Mouse (Mus musculus): ENCODE measurements at regions not wholly inside any gene's neighbourhood (a gene's known extent, or its start where the extent isn't known, plus 50 kb on each side); places are given as distances from the start of the nearest gene placed in this dataset.

DNA sequence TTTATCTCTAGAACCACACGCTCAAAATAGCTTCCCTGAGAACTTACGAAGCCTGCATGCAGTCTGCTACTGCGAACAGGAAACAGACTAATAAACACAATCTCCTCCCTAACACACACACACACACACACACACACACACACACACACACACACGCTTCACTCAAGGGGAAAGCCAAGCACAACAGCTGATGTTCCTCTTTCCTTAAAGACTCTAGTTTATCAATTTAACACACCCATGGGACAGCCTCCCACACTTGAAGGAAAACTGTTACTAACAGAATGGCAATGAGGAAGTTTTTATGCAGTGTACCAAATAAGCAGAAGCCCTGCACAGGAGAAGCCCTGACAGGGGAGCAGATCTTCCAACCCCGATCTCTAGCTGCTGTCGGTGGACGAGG, 177.3 kb downstream of the Rybp start:
- intact Hi-C loops (cut with DNase I; ENCODE audit: low total_unique reads) = no loop called here

DNA sequence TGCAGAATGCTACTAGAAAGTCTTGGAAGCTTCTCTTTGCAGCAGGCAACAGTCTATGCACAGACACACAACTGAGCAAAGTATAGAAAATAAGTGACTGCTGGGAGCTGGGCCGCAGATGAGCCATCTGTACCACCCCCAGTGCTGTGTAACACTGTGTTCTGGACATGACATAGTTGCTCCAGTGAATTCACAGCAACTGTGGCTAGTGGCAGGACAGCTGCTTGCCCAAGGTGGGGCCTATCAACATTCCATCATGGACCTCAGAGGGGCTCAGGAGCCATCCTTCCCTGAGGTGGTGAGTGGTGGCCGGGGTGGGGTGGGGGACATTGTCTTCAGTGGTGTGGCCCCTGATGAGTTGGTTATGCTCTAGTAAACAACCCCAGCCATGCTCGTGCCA, 177.9 kb downstream of the Rybp start:
- no peak for DNase-seq
- intact Hi-C loops (cut with DNase I; ENCODE audit: low total_unique reads) = no loop called here

More for the DNA sequence above, 177.3 kb downstream of the Rybp start:
- DNase-seq = peak; percentile 22

DNA sequence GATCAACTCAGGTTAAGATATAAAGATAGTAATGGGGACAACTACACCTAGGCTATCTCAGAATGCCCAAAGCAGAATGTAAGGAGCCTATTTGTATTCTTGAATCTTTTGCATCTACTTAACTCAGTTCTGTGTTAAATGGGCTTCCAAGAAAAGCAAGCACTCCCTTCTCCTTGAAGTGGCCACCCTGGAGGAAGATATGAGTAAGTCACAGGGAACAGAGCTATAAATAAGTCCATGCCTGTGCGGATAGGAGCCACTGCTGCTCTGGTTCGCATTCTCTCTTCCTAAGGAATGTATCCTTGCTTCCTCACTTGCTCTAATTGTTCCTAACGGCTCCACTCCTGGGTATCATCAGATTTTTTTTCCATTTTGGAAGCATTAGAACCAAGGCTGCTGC, 179.8 kb downstream of the Rybp start:
- no peak for DNase-seq
- intact Hi-C loops (cut with DNase I; ENCODE audit: low total_unique reads) = no loop called here

- intact Hi-C loops (cut with DNase I; ENCODE audit: low total_unique reads) = no loop called here
- DNase-seq = no peak
These were observed 180.2 kb downstream of the Rybp start for GRCm38 (mm10) chr6:100107066-100107465.

GRCm38 (mm10) chr6:100100565-100101133, 186.6 kb downstream of the Rybp start:
- intact Hi-C loops (cut with DNase I; ENCODE audit: low total_unique reads) = no loop called here
- DNase-seq = no peak

DNA sequence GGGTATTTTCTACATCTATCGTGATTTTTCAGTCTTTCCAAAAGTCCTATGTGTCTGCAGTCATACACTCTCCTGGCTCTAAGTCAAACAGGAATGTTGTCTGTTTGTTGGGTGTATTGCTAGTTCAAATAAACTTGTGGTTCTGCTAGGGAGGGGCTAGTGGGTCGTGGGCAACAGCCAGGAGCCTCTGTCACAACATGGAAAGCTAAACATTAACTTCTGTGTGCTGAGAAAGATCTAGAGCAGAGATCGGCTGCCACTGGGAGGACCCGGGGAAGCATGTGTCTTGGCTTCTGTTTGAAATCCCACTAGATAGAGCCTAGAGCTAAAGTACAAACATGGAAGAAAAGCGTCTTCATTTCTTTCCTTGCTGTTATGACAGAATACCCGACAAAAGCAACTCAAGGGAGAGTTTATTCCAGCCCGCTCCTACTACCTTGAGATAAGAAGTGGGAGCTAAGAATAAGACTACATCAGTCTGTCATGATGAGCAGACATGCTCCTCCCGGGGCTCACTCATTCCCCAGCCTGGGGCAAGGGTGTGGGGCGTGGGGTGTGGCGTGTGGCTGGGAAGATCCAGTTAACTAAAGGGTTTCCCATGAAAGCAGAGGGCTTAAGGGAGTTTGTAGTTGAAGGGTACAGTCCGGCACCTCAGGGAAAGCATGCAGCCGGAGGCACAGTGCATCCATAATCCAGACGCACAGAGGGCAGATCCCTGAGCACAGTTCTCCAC, 190.7 kb downstream of the Rybp start:
- no peak for DNase-seq
- intact Hi-C loops (cut with DNase I; ENCODE audit: low total_unique reads) = no loop called here

DNA sequence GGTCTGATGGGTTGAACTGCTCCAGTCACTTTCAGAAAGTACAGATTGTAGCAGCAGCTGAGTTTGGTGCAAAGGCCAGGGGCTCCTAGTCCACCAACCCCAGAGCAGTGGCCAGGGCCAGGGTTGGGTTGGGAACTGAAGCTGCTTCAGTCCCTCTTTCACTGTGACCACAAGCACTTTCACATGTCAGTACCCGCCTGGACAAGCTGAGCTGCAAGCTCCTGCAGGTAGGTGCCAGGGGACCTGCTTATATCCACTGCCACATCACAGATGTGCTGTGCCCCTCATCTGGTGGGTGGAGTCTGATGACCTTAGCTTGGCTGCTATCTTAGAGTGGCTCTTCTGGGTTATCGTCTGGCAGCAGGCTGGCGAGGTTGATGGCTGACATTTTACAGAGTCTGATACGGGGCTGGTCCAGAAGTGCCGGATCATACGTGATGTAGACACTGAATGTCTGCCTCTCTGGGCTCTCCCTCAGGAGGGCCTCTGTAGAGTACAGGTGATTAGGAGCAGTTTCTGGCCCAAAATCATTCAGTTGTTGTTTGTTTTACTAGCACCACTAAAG, 192.6 kb downstream of the Rybp start:
- no peak for DNase-seq

DNA sequence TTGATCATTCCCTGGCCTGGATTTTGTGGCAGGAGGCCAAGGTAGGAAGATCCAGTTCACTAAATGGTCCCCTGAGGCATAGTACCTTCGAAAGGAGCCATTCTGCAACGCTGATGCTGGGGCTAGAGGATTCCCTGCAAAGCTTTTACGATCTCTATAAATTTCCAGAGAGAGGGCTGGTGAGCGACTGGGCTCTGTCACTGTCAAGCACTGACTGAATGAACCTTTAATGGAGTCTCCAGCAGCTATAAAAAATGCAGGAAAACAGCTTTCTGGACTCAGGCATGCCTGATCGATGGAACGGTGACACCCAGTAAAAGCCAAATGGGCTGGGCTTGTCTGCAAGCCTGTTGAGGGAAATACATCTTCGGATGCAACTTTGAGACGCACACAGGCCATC, 194.4 kb downstream of the Rybp start:
- DNase-seq = no peak
- intact Hi-C loops (cut with DNase I; ENCODE audit: low total_unique reads) = no loop called here

More for the DNA sequence above, 192.6 kb downstream of the Rybp start:
- intact Hi-C loops (cut with DNase I; ENCODE audit: low total_unique reads) = no loop called here

- no peak for DNase-seq
- intact Hi-C loops (cut with DNase I; ENCODE audit: low total_unique reads) = no loop called here
These were observed 195.5 kb downstream of the Rybp start for GRCm38 (mm10) chr6:100091815-100092214.

- no peak for DNase-seq
- intact Hi-C loops (cut with DNase I; ENCODE audit: low total_unique reads) = no loop called here
These were observed 198.7 kb downstream of the Rybp start for GRCm38 (mm10) chr6:100088576-100088975.

DNA sequence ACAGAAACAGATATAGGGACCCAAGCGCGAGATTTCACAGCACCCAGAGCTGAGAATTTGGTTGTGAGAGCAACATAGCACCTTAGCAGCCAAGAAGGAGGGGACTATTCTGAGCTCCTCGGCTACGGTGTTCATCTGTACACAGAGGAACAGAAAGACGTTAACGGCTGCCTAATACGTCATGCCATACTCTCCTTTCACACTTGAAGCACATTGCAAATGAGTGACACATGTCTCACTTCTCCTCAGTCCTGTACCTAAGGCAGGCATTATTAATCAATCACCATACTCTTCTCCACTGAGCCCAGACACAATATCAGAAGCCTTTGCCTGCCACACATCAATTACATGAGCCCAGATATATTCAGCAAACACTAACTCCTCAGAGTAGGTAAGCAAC, 200.5 kb downstream of the Rybp start:
- no peak for DNase-seq
- intact Hi-C loops (cut with DNase I; ENCODE audit: low total_unique reads) = loop anchor here (2.0 kb wide), 1 partner anchor 16 kb away; no protein-coding TSS in a partner anchor

GRCm38 (mm10) chr6:100085981-100086380, 201.3 kb downstream of the Rybp start:
- no peak for DNase-seq
- intact Hi-C loops (cut with DNase I; ENCODE audit: low total_unique reads) = loop anchor here (2.0 kb wide), 1 partner anchor 15 kb away; no protein-coding TSS in a partner anchor

- no peak for DNase-seq
- intact Hi-C loops (cut with DNase I; ENCODE audit: low total_unique reads) = no loop called here
These were observed 203.3 kb downstream of the Rybp start for GRCm38 (mm10) chr6:100083868-100084477.

GRCm38 (mm10) chr6:100083127-100083526, 204.2 kb downstream of the Rybp start:
- no peak for DNase-seq
- intact Hi-C loops (cut with DNase I; ENCODE audit: low total_unique reads) = no loop called here

DNA sequence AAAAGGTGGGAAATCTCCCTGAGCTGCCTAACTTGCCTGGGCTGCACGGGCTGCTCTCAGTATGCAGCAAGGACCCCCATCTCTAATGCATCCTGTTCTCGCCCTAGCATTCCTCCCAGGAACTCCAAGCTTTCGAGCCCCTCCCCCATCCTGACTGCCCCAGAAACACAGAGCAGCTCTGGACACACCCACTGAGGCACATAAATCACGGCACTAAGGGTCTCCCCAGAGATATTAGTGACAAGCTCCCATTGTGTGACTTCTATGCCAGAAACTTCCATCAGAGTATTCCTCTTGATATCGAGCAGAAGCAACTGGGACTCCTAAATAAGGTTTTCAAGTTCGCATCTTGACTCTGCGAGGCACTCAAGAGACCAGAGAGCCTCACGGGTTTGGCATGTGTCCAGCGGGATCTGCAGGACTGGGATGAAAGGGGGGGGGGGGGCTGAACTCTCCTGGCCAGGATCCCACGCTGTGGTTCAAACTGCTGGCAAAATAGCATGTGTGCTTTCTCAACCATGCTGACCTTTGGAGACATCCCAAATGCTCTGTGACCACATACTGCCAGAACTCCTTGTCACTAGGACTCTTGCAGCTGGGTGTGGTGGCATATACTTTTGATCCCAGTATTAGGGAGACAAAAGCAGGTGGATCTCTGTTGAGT, 212.5 kb downstream of the Rybp start:
- intact Hi-C loops (cut with DNase I; ENCODE audit: low total_unique reads) = no loop called here
- peak; percentile 41 for DNase-seq

GRCm38 (mm10) chr6:100072261-100072968, 214.9 kb downstream of the Rybp start:
- intact Hi-C loops (cut with DNase I; ENCODE audit: low total_unique reads) = no loop called here
- DNase-seq = no peak

GRCm38 (mm10) chr6:100069151-100069550, 218.1 kb downstream of the Rybp start:
- no peak for DNase-seq
- intact Hi-C loops (cut with DNase I; ENCODE audit: low total_unique reads) = no loop called here

DNA sequence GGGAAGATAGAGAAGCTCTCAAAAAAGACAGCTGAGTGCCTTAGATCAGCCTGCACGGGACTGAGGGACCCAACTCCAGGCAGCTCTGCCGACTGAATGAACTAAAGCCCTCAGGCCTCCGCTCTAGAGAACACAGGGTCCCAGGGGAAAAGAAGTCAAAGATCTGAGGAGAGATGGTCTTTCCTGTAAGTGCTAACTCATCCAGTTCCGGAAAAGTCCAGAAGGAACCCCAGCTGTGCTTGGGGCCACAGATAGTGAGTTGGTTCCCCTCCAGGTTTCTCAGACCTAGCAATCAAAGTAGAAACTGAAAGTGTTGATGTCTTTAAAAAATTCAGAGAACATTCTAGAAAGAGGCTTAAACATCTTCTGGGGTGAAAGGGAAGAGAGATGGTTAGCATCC, 220.0 kb downstream of the Rybp start:
- DNase-seq = no peak
- intact Hi-C loops (cut with DNase I; ENCODE audit: low total_unique reads) = no loop called here

GRCm38 (mm10) chr6:100065586-100065985, 221.7 kb downstream of the Rybp start:
- DNase-seq = no peak
- intact Hi-C loops (cut with DNase I; ENCODE audit: low total_unique reads) = no loop called here

DNA sequence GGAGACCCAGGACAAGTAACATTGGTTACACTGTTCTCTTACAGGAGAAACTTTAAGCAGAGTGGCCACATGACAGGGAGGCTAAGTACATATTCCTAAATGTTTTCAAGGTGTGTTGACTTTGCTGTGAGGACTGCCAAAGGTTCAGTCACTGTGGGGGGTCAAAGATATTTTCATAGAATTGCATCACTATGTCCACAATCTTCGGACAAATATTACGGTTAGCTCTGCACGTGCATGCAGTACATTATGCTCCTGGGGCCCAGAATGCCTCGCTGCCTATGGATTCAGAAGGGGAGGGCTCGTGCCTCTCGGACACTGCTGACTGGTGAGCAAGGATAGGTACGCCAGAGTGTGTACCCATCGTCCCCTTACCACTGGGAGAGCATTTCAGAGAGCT, 224.3 kb downstream of the Rybp start:
- intact Hi-C loops (cut with DNase I; ENCODE audit: low total_unique reads) = no loop called here
- DNase-seq = no peak

Measured in gastrocnemius, postnatal 14 days (tissue).